Mouse (Mus musculus) brain, embryonic 14.5 days (tissue): Measurements from ENCODE around the gene Apela. TPM values are rescaled to one million over a fixed set of nuclear protein-coding genes. Genes with fewer than 3 reads are reported as not detected.

Experiments used
- DNase-seq: peaks from one replicate; pipeline ENCODE4 v3.0.0-alpha.2; 2011; ENCODE audit warnings: low read depth
- CTCF ChIP-seq: fragments of 200-500 bp; IDR thresholded peaks from 2 replicates; pipeline ENCODE4 v1.5.1; 2012; ENCODE audit warnings: inconsistent platforms, mild to moderate bottlenecking, moderate library complexity, borderline replicate concordance; ENCODE audit not compliant: insufficient read depth, insufficient read length; ENCODE audit errors: extremely low read depth
- POLR2A ChIP-seq: fragments of 200-500 bp; IDR thresholded peaks from 2 replicates; pipeline ENCODE4 v1.6.1; 2012; ENCODE audit warnings: mild to moderate bottlenecking, inconsistent platforms, borderline replicate concordance; ENCODE audit not compliant: poor library complexity, insufficient read depth, insufficient read length, severe bottlenecking; ENCODE audit errors: extremely low read depth
- polyA plus RNA-seq: library from polyadenylated mRNA; depleted of rRNA; stranded (reverse); fragments of >200 nt; gene quantifications from 2 replicates; pipeline ENCODE4 v1.2.3, GENCODE M21; 2012; rRNA removed

The Apela gene
- 2.3 and 2.4 TPM in 2 replicates for polyA plus RNA-seq

- peak; percentile 74 for DNase-seq
- TF ChIP-seq CTCF, result no peak
- no peak for TF ChIP-seq POLR2A
These were observed at the start of gene Apela for GRCm38 (mm10) chr8:65037117-65037533. Gene Apela (minus strand): TSS chr8:65037336.

DNA sequence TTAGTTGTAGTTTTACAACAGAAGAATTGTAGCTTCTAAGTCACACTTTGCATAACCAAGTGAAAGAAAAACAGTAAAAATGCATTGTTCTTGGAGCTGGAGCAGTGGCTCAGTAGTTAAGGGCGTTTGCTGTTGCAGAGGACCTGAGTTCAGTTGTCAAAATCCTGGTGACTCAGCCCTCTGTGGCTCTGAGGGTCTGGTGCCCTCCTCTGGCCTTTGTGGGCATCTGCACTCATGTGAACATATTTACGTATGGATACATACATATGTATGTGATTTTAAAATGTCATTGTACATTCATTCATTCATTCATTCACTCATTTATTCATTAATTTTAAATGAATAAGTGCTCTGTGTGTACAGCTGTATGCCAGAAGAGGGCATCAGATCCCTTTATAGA lies 48.5 kb upstream of the Apela start:
- DNase-seq, result no peak
- TF ChIP-seq POLR2A (no peak), CTCF (peak; percentile 12; the same call in 1 of the 2 replicates)

DNA sequence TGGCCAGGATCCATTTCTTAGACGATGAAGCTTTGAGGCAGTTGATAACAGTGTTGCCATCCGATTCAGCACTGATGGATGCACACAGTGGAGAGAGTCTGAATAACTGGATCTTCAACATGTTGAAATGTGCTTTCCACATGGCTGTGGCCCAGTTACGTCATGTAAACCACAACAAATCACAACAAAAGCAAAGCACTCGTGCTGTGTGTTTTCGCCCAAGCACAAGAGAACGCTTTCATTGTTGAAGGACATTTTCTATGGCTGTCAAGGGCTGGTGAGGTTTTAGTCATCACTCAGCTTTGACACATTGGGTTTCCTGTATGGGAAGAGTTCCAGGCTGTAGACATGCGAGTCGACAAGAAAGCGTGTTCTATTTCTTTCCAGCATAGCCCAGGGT lies 43.6 kb upstream of the Apela start:
- no peak for DNase-seq
- TF ChIP-seq POLR2A, result no peak
- TF ChIP-seq CTCF, result no peak

- TF ChIP-seq CTCF (no peak), POLR2A (no peak)
- DNase-seq, result no peak
These were observed 37.6 kb upstream of the Apela start, which contains the start of gene Gm10663 for GRCm38 (mm10) chr8:65074733-65075132. Gene Gm10663 (plus strand): TSS chr8:65075033.

DNA sequence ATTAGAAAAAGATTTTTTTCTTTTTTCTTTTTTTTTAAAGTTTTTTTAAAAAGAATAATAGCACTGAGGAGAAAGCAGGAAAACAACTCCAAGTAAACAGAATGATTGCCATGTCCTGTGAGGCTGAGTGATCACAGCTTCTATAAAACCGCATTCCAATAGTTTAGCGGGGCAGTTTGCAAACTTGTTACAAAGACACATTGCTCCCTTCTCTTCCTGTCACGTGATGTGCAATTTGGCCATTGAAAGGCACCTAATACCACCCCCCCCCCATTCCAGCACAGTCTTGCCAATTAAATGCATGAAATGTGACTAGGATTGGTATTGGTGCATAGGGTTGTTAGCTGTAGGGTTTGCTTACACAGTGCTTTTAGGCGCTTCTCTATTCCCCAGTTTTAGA lies 33.9 kb upstream of the Apela start:
- no peak for DNase-seq
- TF ChIP-seq POLR2A (no peak), CTCF (no peak)

DNA sequence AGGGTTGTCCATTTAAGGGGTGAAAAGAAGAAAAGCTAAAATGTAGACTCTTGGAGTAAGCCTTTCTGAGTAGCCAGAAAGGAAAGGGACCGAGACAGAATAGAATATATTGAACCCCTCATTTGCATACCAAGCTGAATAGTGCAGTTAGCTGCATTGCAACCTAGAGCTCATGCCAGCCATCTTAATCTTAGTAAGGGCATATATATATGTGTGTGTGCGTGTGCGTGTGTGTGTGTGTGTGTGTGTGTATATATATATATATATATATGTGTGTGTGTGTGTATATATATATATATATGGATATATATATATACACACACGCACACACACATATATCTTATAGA lies 31.3 kb upstream of the Apela start:
- no peak for DNase-seq
- TF ChIP-seq POLR2A (no peak), CTCF (no peak)

- peak; percentile 78 for DNase-seq
- no peak for TF ChIP-seq CTCF
- TF ChIP-seq POLR2A, result no peak
These were observed 30.7 kb upstream of the Apela start for GRCm38 (mm10) chr8:65067694-65068472.

DNA sequence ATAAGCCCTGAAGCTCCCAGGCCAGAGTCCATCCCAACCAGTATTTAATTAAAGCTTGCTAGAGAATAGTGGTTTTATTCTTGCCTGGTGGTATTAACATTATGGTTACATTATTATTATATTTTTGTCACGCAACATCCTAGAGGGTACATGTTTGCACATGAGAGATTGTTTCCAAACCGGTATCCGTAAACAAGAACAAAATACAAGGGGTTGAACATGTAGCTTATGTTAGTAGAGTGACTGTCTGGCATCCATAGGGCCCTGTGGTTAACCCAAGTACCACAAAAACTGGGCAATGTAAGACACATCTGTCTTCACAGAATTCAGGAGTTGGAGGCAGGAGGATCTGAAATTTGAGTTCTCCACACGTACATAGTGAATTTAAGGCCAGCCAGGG lies 29.9 kb upstream of the Apela start:
- TF ChIP-seq CTCF, result no peak
- no peak for TF ChIP-seq POLR2A
- DNase-seq, result no peak

- TF ChIP-seq POLR2A, result no peak
- TF ChIP-seq CTCF, result no peak
- DNase-seq, result no peak
These were observed 28.5 kb upstream of the Apela start for GRCm38 (mm10) chr8:65065622-65066021.

DNA sequence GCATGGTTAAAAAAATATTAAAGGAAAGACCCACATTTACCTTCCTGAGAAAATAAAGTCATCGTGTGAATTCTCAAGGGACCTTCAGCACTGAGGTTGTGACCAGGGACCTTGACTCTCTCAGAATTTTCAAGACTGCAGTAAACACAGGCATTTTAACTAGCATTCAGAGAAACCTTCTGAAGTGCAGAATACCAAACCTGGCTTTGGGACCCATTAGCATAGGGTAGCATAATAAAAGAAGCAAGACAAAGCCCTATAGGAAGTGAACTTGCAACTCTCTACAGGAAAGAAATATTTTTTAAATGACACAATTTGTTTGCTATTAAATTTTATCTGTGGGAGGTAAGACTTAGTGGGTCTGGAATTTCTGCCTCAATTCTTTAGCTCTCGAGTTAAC lies 26.9 kb upstream of the Apela start:
- TF ChIP-seq CTCF (no peak), POLR2A (no peak)
- no peak for DNase-seq

DNA sequence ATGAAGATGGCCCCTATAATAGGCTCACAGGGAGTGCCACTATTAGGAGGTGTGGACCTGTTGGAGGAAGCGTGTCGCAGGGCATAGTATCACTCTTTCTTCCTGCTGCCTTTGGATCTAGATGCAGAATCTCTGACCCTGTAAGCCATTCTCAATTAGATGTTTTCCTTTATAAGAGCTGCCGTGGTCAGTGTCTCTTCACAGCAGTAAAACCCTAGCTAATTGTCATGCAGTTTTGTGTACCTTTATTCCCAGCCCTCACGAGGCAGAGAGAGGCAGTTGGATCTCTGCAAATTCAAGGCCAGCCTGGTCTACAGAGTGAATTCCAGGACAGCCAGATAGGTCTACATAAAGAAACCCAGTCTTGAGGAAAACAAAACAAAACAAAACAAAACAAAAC lies 25.1 kb upstream of the Apela start:
- TF ChIP-seq POLR2A (no peak), CTCF (no peak)
- DNase-seq, result no peak

GRCm38 (mm10) chr8:65056722-65057121 lies 19.6 kb upstream of the Apela start:
- no peak for TF ChIP-seq POLR2A
- TF ChIP-seq CTCF, result no peak
- DNase-seq, result no peak

DNA sequence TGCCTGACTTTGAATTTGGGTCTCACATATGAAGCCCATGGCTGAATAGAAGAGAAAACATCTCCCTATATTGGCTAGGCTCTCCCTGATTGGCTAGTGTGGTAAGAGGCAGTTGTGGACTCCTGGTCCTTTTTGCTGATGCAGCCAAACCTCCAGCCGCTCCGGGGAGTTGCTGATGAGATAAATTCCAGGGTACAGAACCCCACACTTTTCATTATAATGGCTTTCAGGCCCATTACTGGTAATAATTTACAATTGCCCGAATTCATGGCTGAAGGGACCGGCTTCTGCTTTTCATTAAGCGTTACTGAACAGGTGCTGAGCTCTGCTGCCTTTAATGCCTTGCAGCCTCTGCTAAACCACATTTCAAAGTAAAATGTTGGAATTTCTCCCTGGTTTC lies 16.8 kb upstream of the Apela start:
- TF ChIP-seq POLR2A (no peak), CTCF (no peak)
- no peak for DNase-seq

GRCm38 (mm10) chr8:65053554-65053953 lies 16.4 kb upstream of the Apela start:
- TF ChIP-seq CTCF, result no peak
- TF ChIP-seq POLR2A, result no peak
- no peak for DNase-seq
